Mouse (Mus musculus): Measurements from ENCODE around the gene Cdc14b. TPM values are rescaled to one million over a fixed set of nuclear protein-coding genes. Genes with fewer than 3 reads are reported as not detected.

The Cdc14b gene
- polyA plus RNA-seq, 1 experiment from 2014 or later: 9.4 TPM

- no peak overlapping the region for H3K4me3 ChIP-seq (ENCODE audit: low read depth, low read length)
- ATAC-seq (ENCODE audit: low read depth): no peak
- H3K27ac ChIP-seq (ENCODE audit: low read length): no peak overlapping the region
- no peak overlapping the region for H3K9ac ChIP-seq (ENCODE audit: low read depth, low read length)
- WGBS (ENCODE audit: insufficient replicate concordance): 60% methylated on average over 4 of the region's 4 CpGs
- no peaks in the 10 kb centered on the region; the same call in 1 of the 2 replicates for H3K36me3 ChIP-seq (ENCODE audit: control insufficient read depth, insufficient read depth)
- H3K27me3 ChIP-seq (ENCODE audit: control insufficient read depth, insufficient read depth, low read depth, low read length): no peaks in the 10 kb centered on the region
- peaks cover 3% of the 10 kb centered on the region for H3K9me3 ChIP-seq (replicated peaks; ENCODE audit: control insufficient read depth, low read length)
- H3K4me2 ChIP-seq (ENCODE audit: low read depth, low read length): no peak overlapping the region
- H3K4me1 ChIP-seq (ENCODE audit: control insufficient read depth, low read depth, low read length): peaks cover 2% of the 10 kb centered on the region; the same call in 1 of the 2 replicates
Measured at GRCm38 (mm10) chr13:64286321-64286720, 11.2 kb upstream of the Cdc14b start.

- Histone ChIP-seq H3K4me2 (ENCODE audit: low read depth, low read length) (no peak overlapping the region), H3K9ac (ENCODE audit: low read depth, low read length) (no peak overlapping the region), H3K36me3 (ENCODE audit: control insufficient read depth, insufficient read depth) (no peaks in the 10 kb centered on the region; the same call in 1 of the 2 replicates), H3K4me3 (ENCODE audit: low read depth, low read length) (no peak overlapping the region), H3K4me1 (ENCODE audit: control insufficient read depth, low read depth, low read length) (peaks cover 2% of the 10 kb centered on the region; the same call in 1 of the 2 replicates), H3K9me3 (replicated peaks; ENCODE audit: control insufficient read depth, low read length) (peaks cover 3% of the 10 kb centered on the region), H3K27ac (ENCODE audit: low read length) (no peak overlapping the region), H3K27me3 (ENCODE audit: control insufficient read depth, insufficient read depth, low read depth, low read length) (no peaks in the 10 kb centered on the region)
- WGBS (ENCODE audit: insufficient replicate concordance): 73% methylated on average over 2 of the region's 2 CpGs
- no peak for ATAC-seq (ENCODE audit: low read depth)
Measured at GRCm38 (mm10) chr13:64284676-64285075, 9.6 kb upstream of the Cdc14b start.

- H3K4me2 ChIP-seq (ENCODE audit: low read depth, low read length): no peak overlapping the region
- H3K27me3 ChIP-seq (ENCODE audit: control insufficient read depth, insufficient read depth, low read depth, low read length): no peaks in the 10 kb centered on the region
- H3K36me3 ChIP-seq (ENCODE audit: control insufficient read depth, insufficient read depth): no peaks in the 10 kb centered on the region
- no peak overlapping the region for H3K9ac ChIP-seq (ENCODE audit: low read depth, low read length)
- H3K4me1 ChIP-seq (ENCODE audit: control insufficient read depth, low read depth, low read length): peaks cover under 1% of the 10 kb centered on the region; the same call in 1 of the 2 replicates
- ATAC-seq (ENCODE audit: low read depth): no peak
- 56% methylated on average over 5 of the region's 5 CpGs for WGBS (ENCODE audit: insufficient replicate concordance)
- no peak overlapping the region for H3K27ac ChIP-seq (ENCODE audit: low read length)
- H3K9me3 ChIP-seq (replicated peaks; ENCODE audit: control insufficient read depth, low read length): peaks cover 3% of the 10 kb centered on the region
- no peak overlapping the region for H3K4me3 ChIP-seq (ENCODE audit: low read depth, low read length)
Measured at GRCm38 (mm10) chr13:64280940-64281339, 5.8 kb upstream of the Cdc14b start.

GRCm38 (mm10) chr13:64275754-64276127 lies 651 bp upstream of the Cdc14b start:
- H3K36me3 ChIP-seq (ENCODE audit: control insufficient read depth, insufficient read depth): no peaks in the 10 kb centered on the region
- no peak overlapping the region for H3K27ac ChIP-seq (ENCODE audit: low read length)
- ATAC-seq (ENCODE audit: low read depth): no peak
- H3K4me3 ChIP-seq (ENCODE audit: low read depth, low read length): peak overlapping the region; percentile 67
- H3K9me3 ChIP-seq (replicated peaks; ENCODE audit: control insufficient read depth, low read length): no peaks in the 10 kb centered on the region
- 8% methylated on average over 9 of the region's 9 CpGs for WGBS (ENCODE audit: insufficient replicate concordance)
- H3K27me3 ChIP-seq (ENCODE audit: control insufficient read depth, insufficient read depth, low read depth, low read length): peaks cover 34% of the 10 kb centered on the region
- H3K4me2 ChIP-seq (ENCODE audit: low read depth, low read length): peak overlapping the region; percentile 77
- peak overlapping the region; percentile 36 for H3K9ac ChIP-seq (ENCODE audit: low read depth, low read length)
- H3K4me1 ChIP-seq (ENCODE audit: control insufficient read depth, low read depth, low read length): peaks cover 19% of the 10 kb centered on the region

GRCm38 (mm10) chr13:64273891-64274844 lies 922 bp downstream of the Cdc14b start:
- ATAC-seq (ENCODE audit: low read depth): peak; percentile 35
- Histone ChIP-seq H3K4me2 (ENCODE audit: low read depth, low read length) (peak overlapping the region; percentile 77), H3K27me3 (ENCODE audit: control insufficient read depth, insufficient read depth, low read depth, low read length) (peaks cover 34% of the 10 kb centered on the region), H3K36me3 (ENCODE audit: control insufficient read depth, insufficient read depth) (no peaks in the 10 kb centered on the region), H3K9me3 (replicated peaks; ENCODE audit: control insufficient read depth, low read length) (no peaks in the 10 kb centered on the region), H3K9ac (ENCODE audit: low read depth, low read length) (peak overlapping the region; percentile 52), H3K4me3 (ENCODE audit: low read depth, low read length) (peak overlapping the region; percentile 67), H3K27ac (ENCODE audit: low read length) (no peak overlapping the region), H3K4me1 (ENCODE audit: control insufficient read depth, low read depth, low read length) (peaks cover 19% of the 10 kb centered on the region)
- WGBS (ENCODE audit: insufficient replicate concordance): under 1% methylated on average over 88 of the region's 95 CpGs

GRCm38 (mm10) chr13:64273352-64273751 lies 1.7 kb downstream of the Cdc14b start:
- no peak overlapping the region for H3K27ac ChIP-seq (ENCODE audit: low read length)
- no peaks in the 10 kb centered on the region for H3K36me3 ChIP-seq (ENCODE audit: control insufficient read depth, insufficient read depth)
- H3K4me1 ChIP-seq (ENCODE audit: control insufficient read depth, low read depth, low read length): peaks cover 19% of the 10 kb centered on the region
- H3K9ac ChIP-seq (ENCODE audit: low read depth, low read length): no peak overlapping the region
- no peak overlapping the region for H3K4me2 ChIP-seq (ENCODE audit: low read depth, low read length)
- peaks cover 34% of the 10 kb centered on the region for H3K27me3 ChIP-seq (ENCODE audit: control insufficient read depth, insufficient read depth, low read depth, low read length)
- H3K9me3 ChIP-seq (replicated peaks; ENCODE audit: control insufficient read depth, low read length): no peaks in the 10 kb centered on the region
- ATAC-seq (ENCODE audit: low read depth): no peak
- 35% methylated on average over 8 of the region's 8 CpGs for WGBS (ENCODE audit: insufficient replicate concordance)
- H3K4me3 ChIP-seq (ENCODE audit: low read depth, low read length): no peak overlapping the region

GRCm38 (mm10) chr13:64268384-64268783 lies 6.7 kb downstream of the Cdc14b start:
- no peaks in the 10 kb centered on the region for H3K9me3 ChIP-seq (replicated peaks; ENCODE audit: control insufficient read depth, low read length)
- H3K27ac ChIP-seq (ENCODE audit: low read length): no peak overlapping the region
- no peak for ATAC-seq (ENCODE audit: low read depth)
- no peak overlapping the region for H3K4me3 ChIP-seq (ENCODE audit: low read depth, low read length)
- H3K36me3 ChIP-seq (ENCODE audit: control insufficient read depth, insufficient read depth): no peaks in the 10 kb centered on the region
- H3K27me3 ChIP-seq (ENCODE audit: control insufficient read depth, insufficient read depth, low read depth, low read length): peaks cover 11% of the 10 kb centered on the region
- no peak overlapping the region for H3K9ac ChIP-seq (ENCODE audit: low read depth, low read length)
- no peaks in the 10 kb centered on the region for H3K4me1 ChIP-seq (ENCODE audit: control insufficient read depth, low read depth, low read length)
- H3K4me2 ChIP-seq (ENCODE audit: low read depth, low read length): no peak overlapping the region
- 37% methylated on average over 4 of the region's 4 CpGs for WGBS (ENCODE audit: insufficient replicate concordance)

GRCm38 (mm10) chr13:64267151-64267550 lies 7.9 kb downstream of the Cdc14b start:
- no peak overlapping the region for H3K4me3 ChIP-seq (ENCODE audit: low read depth, low read length)
- H3K9me3 ChIP-seq (replicated peaks; ENCODE audit: control insufficient read depth, low read length): no peaks in the 10 kb centered on the region
- no peak overlapping the region for H3K27ac ChIP-seq (ENCODE audit: low read length)
- no peak for ATAC-seq (ENCODE audit: low read depth)
- WGBS (ENCODE audit: insufficient replicate concordance): 49% methylated on average over 9 of the region's 9 CpGs
- H3K4me2 ChIP-seq (ENCODE audit: low read depth, low read length): no peak overlapping the region
- H3K9ac ChIP-seq (ENCODE audit: low read depth, low read length): no peak overlapping the region
- no peaks in the 10 kb centered on the region for H3K4me1 ChIP-seq (ENCODE audit: control insufficient read depth, low read depth, low read length)
- H3K27me3 ChIP-seq (ENCODE audit: control insufficient read depth, insufficient read depth, low read depth, low read length): peaks cover 2% of the 10 kb centered on the region; the same call in 1 of the 2 replicates
- no peaks in the 10 kb centered on the region for H3K36me3 ChIP-seq (ENCODE audit: control insufficient read depth, insufficient read depth)

- no peaks in the 10 kb centered on the region for H3K36me3 ChIP-seq (ENCODE audit: control insufficient read depth, insufficient read depth)
- no peak for ATAC-seq (ENCODE audit: low read depth)
- WGBS (ENCODE audit: insufficient replicate concordance): 64% methylated on average over 6 of the region's 6 CpGs
- no peak overlapping the region for H3K4me2 ChIP-seq (ENCODE audit: low read depth, low read length)
- H3K4me3 ChIP-seq (ENCODE audit: low read depth, low read length): no peak overlapping the region
- no peaks in the 10 kb centered on the region for H3K9me3 ChIP-seq (replicated peaks; ENCODE audit: control insufficient read depth, low read length)
- H3K27me3 ChIP-seq (ENCODE audit: control insufficient read depth, insufficient read depth, low read depth, low read length): no peaks in the 10 kb centered on the region
- H3K27ac ChIP-seq (ENCODE audit: low read length): no peak overlapping the region
- no peaks in the 10 kb centered on the region for H3K4me1 ChIP-seq (ENCODE audit: control insufficient read depth, low read depth, low read length)
- H3K9ac ChIP-seq (ENCODE audit: low read depth, low read length): no peak overlapping the region
Measured at GRCm38 (mm10) chr13:64264586-64264985, 10.5 kb downstream of the Cdc14b start.

All from liver, embryonic 16.5 days (tissue).